Mouse (Mus musculus): ENCODE measurements around the gene Numb.
"Not testable (repeated sequence)": the region's sequence is repeated elsewhere in the genome, so short reads cannot be mapped to it uniquely, and the experiment has no call there.

The Numb gene

GRCm38 (mm10) chr12:83922724-83923485 lies 1.2 kb upstream of the Numb start:
- no peak for DNase-seq (ENCODE audit: low read depth, low spot score)

DNA sequence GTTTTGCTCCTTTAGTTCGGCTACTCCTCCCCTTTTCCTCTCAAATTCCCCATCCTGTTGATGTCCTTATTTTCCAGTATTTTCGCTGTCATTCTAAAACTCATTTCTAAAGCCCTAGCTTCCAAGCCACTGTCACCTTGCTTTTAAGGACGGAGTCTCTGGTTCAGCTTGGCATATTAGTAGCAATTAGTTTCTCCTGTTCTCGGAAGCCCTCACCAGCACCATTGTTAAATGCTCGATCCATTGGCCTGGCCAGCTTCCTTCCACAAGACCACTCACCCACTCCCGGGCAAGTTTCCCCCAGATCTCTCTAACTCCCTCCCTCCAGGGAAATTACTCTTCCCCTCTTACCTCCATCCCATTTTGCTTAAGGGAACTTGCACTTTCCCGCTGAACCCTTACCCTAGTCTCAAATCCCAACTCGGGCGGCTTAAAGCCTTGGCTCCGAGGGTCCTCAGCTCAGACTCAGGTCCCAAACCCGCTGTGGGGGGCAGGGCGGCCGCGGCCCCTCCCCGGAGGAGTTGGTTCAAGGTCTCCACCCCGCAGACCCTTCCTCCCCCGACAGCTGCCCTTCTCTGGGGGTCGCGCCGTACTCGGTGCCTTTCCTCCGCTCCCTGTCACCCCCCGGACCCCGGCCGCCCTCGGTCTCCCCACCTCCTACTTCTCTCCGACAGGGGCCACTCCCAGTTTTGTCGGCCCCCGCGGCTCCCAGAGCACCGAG lies 853 bp downstream of the Numb start:
- DNase-seq (ENCODE audit: low read depth, low spot score) = peak; percentile 51

- no peak for DNase-seq (ENCODE audit: low read depth, low spot score)
Observed at GRCm38 (mm10) chr12:83916884-83917283, 4.8 kb downstream of the Numb start.

DNA sequence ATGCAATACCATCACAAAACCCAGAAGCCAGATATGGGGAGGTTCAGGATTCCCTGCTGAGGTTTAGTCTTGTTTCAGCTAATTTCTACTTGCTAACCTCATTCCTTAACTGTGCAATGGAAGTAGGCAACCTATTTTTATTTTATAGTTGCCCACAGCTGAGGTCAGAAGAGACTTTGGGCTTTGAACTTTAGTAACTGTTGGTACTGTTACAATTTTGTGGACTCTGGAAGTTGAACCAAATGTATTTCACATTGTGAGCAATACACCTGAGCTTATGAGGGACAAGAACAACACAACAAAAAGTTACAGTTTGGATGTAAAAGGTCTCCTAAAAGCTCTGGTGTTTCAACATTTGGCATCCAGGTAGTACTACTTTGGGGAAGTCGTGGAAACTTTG lies 6.9 kb downstream of the Numb start:
- no peak for DNase-seq (ENCODE audit: low read depth, low spot score)

DNA sequence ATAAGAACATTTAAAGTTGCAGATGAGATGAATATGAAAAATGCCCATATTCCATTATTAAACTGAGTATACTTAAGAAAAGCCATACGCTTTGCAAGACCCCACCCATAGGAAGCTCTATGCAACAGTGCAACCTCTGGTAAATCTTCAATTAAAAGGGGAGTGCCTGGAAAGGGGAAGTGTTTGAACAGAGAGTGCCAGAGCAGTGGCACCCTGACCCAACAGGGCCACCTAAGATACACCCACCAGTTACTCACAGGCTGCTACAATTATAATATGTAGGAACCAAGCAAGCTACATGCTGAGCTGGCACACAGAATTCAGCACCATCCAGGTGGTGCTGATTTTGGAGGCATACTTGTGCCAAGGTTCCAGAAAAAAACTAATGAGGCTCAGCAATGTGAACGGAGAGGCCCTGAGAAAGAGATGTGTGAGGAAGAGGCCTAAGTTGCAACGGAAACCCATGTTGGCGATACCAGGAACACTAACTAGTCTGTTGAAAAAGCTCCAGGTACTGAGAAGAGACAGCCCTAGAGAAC lies 7.5 kb downstream of the Numb start:
- DNase-seq (ENCODE audit: low read depth, low spot score) = no peak

- DNase-seq (ENCODE audit: low read depth, low spot score) = no peak
Observed at GRCm38 (mm10) chr12:83910451-83910850, 11.3 kb downstream of the Numb start.

DNA sequence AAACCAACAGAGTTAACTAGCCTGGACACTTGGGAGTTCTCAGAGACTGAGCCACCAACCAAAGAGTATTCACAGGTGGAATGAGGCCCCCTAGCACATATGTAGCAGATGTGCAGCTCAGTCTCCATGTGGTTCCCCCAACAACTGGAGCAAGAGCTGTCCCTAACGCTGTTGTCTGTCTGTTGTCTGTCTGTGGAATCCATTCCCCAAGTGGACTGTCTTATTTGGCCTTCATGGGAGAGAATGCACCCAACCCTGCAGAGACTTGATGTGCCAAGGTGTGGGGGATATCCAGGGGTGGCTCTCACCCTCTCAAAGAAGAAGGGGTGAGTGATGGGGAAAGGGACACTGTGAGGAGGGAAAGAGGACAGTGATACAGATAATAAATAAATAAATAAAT lies 28.8 kb downstream of the Numb start:
- DNase-seq (ENCODE audit: low read depth, low spot score) = no peak

GRCm38 (mm10) chr12:83891278-83891677 lies 30.5 kb downstream of the Numb start:
- no peak for DNase-seq (ENCODE audit: low read depth, low spot score)

GRCm38 (mm10) chr12:83889128-83889527 lies 32.6 kb downstream of the Numb start:
- no peak for DNase-seq (ENCODE audit: low read depth, low spot score)

- no peak for DNase-seq (ENCODE audit: low read depth, low spot score)
Observed at GRCm38 (mm10) chr12:83885516-83886285, 36.0 kb downstream of the Numb start.

DNA sequence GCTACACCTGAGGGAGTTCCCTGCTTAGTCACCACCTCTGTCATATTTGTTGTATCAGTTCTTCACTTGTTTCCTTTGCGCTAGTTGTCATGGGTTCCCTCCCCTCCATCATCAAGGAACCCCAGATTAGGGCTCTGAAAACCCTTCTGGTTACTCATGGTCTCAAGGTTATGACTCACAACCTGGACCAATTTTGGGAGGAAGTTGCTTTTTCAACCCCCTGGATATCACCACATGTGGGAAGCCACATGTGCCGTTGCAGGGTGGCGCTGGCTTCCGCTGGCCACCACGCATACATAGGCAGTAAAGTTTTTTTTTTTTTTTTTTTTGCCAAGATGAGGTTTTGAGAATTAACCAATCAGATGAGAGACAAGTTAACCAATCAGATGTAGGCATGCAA lies 36.7 kb downstream of the Numb start:
- not testable (repeated sequence) for DNase-seq (ENCODE audit: low read depth, low spot score)

DNA sequence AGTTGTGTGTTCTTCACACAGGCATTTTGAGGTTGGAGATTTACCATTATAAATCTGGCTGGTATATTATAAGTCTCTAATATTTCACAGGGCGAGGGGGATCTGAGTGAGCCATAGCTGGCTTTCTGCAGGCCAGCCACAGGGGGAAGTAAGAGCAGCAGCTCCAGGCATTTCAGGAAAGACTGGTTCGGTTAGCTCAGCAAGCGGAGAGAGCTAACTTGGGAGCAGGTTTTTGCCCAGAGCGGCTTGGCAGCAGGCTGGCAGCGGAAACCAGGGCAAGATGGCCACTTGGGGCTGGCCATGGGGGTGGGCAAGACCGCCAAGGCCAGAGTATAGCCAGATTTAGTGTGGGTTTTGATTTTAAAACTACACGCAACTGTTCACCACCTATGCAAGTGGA lies 39.2 kb downstream of the Numb start:
- no peak for DNase-seq (ENCODE audit: low read depth, low spot score)

GRCm38 (mm10) chr12:83882088-83882487 lies 39.6 kb downstream of the Numb start:
- peak; percentile 30 for DNase-seq (ENCODE audit: low read depth, low spot score)

DNA sequence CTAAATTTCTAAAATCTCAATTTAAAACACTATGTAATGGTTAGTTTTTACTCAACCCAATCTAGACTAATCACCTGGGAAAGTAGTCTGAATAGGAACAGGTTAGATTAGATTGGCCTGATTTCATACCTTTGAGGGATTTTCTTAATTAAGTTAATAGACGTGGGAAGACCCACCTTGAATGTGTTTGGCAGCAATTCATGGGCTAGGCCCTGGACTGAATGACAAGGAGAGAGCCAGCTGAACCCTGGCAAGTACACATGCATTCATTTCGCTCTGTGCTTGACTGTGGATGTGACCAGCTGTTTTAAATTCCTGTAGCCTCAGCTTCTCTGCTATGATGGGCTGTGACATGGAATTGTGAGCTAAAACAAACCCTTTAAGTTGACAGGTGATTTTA lies 40.8 kb downstream of the Numb start:
- DNase-seq (ENCODE audit: low read depth, low spot score) = no peak

- no peak for DNase-seq (ENCODE audit: low read depth, low spot score)
Observed at GRCm38 (mm10) chr12:83875097-83875496, 46.6 kb downstream of the Numb start.

DNA sequence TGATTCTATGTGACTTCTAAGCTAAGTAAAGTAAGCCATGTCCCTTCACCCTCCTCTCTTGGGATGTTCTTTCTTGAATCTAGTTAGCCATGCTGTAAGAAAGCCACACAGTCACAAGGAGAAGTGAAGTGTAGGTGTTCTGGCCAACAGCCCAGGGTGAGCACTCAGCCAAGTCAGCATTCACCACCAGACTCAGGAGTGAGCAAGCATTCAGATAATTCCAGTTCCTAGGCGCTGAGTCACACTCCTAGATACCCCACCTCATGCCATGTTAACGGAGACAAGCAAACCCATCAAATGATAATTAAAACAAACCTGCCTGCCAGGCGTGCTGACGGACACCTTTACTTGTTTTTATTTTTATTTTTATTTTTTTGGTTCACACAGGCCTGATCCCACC lies 47.1 kb downstream of the Numb start:
- no peak for DNase-seq (ENCODE audit: low read depth, low spot score)

- DNase-seq (ENCODE audit: low read depth, low spot score) = peak; percentile 45
Observed at GRCm38 (mm10) chr12:83864501-83864900, 57.2 kb downstream of the Numb start.

GRCm38 (mm10) chr12:83861880-83862279 lies 59.9 kb downstream of the Numb start:
- no peak for DNase-seq (ENCODE audit: low read depth, low spot score)

DNA sequence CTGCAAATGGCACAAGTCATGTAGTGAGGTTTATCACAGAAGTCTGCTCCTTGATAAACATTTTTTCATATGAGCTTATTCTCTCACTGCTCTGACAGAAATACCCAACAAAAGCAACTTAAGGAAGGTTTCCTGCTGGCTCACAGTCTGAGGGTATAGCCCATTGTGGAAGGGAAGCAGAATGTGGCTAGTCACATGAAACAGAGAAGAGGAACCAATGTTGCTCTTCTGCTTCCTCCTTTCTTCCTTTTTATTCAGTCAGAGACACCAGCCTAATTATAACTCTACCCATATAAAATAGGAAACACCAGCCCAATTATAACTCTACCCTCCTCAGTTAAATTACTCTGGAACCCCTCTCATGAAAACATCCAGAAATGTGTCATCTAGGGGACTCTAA lies 61.0 kb downstream of the Numb start:
- no peak for DNase-seq (ENCODE audit: low read depth, low spot score)

- DNase-seq (ENCODE audit: low read depth, low spot score) = no peak
Observed at GRCm38 (mm10) chr12:83858052-83858451, 63.7 kb downstream of the Numb start.

DNA sequence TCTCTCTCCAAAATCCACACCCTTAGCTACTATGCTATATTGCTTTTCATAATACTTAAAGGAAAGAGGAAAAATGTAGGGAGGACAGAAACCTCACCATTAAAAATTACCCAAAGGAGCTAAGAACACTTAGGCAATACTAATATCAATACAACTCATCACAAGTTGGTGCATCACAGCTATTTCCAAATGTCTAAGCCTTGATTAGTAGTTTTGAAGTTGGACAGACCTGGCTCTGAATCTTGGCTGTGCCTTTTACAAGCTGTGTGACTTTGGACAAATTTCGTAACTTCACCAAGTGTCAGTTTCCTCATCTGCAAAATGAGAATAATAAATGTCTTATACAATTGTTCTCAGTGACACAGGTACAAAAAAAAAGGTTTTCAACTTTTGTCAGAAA lies 66.5 kb downstream of the Numb start:
- DNase-seq (ENCODE audit: low read depth, low spot score) = no peak

DNA sequence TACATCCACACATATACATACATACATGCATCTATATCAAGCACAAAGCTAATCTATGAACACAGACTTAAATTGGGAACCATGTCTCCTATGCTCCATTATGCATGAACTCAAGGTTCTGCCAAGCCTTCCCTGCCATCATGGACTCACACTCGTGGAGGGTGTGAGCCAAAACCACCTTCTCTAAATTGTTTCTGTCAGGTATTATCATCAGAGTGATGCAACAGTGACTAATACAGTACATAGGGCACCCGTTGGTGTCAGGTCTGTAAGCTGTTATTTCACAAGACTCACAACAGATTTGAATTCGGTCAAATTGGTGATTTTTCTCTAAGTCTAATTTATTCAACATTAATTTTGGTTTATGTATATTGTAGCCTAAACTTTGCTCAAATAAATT lies 67.5 kb downstream of the Numb start:
- no peak for DNase-seq (ENCODE audit: low read depth, low spot score)

Measured in R1 (cell line).